Mouse (Mus musculus) stomach, postnatal 0 days (tissue): Measurements from ENCODE around the gene Zfp980.
"Not testable (repeated sequence)": the region's sequence is repeated elsewhere in the genome, so short reads cannot be mapped to it uniquely, and the experiment has no call there.

ENCODE experiments used
- CTCF ChIP-seq: IDR thresholded peaks from 2 replicates; pipeline ENCODE4 v1.5.1; 2016; ENCODE audit warnings: antibody characterized with exemption, low read depth, mild to moderate bottlenecking, moderate library complexity
- EP300 ChIP-seq: optimal IDR thresholded peaks from 2 replicates; pipeline ENCODE3; 2016; ENCODE audit warnings: antibody characterized with exemption

DNA sequence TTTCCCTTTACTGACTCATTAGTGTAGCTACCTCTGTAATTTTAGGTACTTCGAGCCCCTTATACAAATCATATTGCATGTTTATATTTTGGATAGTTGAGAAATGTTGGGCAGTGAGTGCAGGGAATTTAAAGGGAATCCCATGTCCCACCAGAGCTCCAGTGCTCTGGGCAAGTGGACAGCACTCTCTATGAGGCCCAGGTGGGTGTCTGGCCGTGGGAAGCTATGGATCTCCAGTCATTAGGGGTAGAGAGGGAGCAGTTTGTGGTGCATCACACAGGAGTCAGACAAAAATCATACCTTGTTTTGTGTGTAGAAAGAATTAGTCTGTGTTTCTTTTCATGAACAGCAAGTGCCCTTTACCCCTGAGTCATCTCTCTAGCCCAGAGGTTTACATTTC is 15.6 kb downstream of the Zfp980 start:
- TF ChIP-seq CTCF, EP300: not testable (repeated sequence)
